Mouse (Mus musculus): ENCODE data around the gene Nemf. TPM values are rescaled to one million over a fixed set of nuclear protein-coding genes. Genes with fewer than 3 reads are reported as not detected.

Gene Nemf
- polyA plus RNA-seq, 2 experiments: 37.8 to 78.6 TPM

- WGBS: 84% methylated on average over 1 of the region's 1 CpGs
- H3K36me3 ChIP-seq (ENCODE audit: control insufficient read depth, insufficient read depth, low read length): peaks cover 23% of the 10 kb centered on the region
- no peak overlapping the region for H3K4me3 ChIP-seq (replicated peaks; ENCODE audit: low read length)
- H3K27ac ChIP-seq (replicated peaks; ENCODE audit: low read depth, low read length): no peak overlapping the region
- H3K4me2 ChIP-seq (replicated peaks; ENCODE audit: low read depth, low read length, severe bottlenecking): no peak overlapping the region
- H3K9me3 ChIP-seq (ENCODE audit: control insufficient read depth, low read length): no peaks in the 10 kb centered on the region
- no peak for TF ChIP-seq POLR2A (IDR thresholded peaks at IDR 0.05; ENCODE audit: borderline replicate concordance, extremely low read depth, insufficient read depth, insufficient read length)
- H3K9ac ChIP-seq (ENCODE audit: low read depth, low read length, severe bottlenecking): no peak overlapping the region
- DNase-seq (ENCODE audit: low spot score) (no peak), ATAC-seq (ENCODE audit: low FRiP score, low read depth) (no peak)
- H3K4me1 ChIP-seq (ENCODE audit: control insufficient read depth, insufficient read depth, low read length): peaks cover 17% of the 10 kb centered on the region
- no peaks in the 10 kb centered on the region for H3K27me3 ChIP-seq (ENCODE audit: control insufficient read depth, insufficient read depth, low read length)
Measured at GRCm38 (mm10) chr12:69377188-69377587, 20.2 kb upstream of the Nemf start.

DNA sequence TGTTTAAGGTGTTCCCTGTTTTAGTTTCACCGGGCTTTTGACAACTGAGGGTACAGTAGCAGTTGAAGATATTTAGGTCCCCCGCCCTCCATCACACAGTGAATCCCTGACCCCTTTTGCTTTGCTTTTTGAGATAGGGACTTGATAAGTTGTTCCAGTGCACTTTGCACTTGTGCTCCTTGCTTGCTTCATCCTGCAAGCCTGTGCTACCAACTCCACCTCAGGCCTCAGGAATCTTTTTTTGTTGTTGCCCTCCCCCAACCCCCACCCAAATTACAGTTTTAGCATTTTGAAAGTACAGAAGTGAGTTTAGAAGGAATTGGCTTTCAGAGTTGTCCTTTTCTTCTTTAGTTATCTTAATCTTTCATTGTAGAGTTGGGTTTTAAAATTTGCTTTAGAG is 19.2 kb upstream of the Nemf start:
- Histone ChIP-seq H3K4me1 (ENCODE audit: control insufficient read depth, insufficient read depth, low read length) (peaks cover 18% of the 10 kb centered on the region), H3K9ac (ENCODE audit: low read depth, low read length, severe bottlenecking) (no peak overlapping the region), H3K4me3 (replicated peaks; ENCODE audit: low read length) (no peak overlapping the region), H3K4me2 (replicated peaks; ENCODE audit: low read depth, low read length, severe bottlenecking) (no peak overlapping the region; the same call in 1 of the 2 replicates), H3K9me3 (ENCODE audit: control insufficient read depth, low read length) (no peaks in the 10 kb centered on the region), H3K27me3 (ENCODE audit: control insufficient read depth, insufficient read depth, low read length) (no peaks in the 10 kb centered on the region), H3K27ac (replicated peaks; ENCODE audit: low read depth, low read length) (no peak overlapping the region), H3K36me3 (ENCODE audit: control insufficient read depth, insufficient read depth, low read length) (peaks cover 23% of the 10 kb centered on the region)
- ATAC-seq (ENCODE audit: low FRiP score, low read depth): no peak
- DNase-seq (ENCODE audit: low spot score): no peak
- 95% methylated on average over 2 of the region's 2 CpGs for WGBS
- TF ChIP-seq POLR2A (IDR thresholded peaks at IDR 0.05; ENCODE audit: borderline replicate concordance, extremely low read depth, insufficient read depth, insufficient read length): no peak

GRCm38 (mm10) chr12:69373850-69374766 is 17.1 kb upstream of the Nemf start:
- ATAC-seq (ENCODE audit: low FRiP score, low read depth): no peak
- no peaks in the 10 kb centered on the region for H3K9me3 ChIP-seq (ENCODE audit: control insufficient read depth, low read length)
- H3K4me1 ChIP-seq (ENCODE audit: control insufficient read depth, insufficient read depth, low read length): peaks cover 24% of the 10 kb centered on the region
- no peak for DNase-seq (ENCODE audit: low spot score)
- peak overlapping the region; percentile 92 for H3K4me2 ChIP-seq (replicated peaks; ENCODE audit: low read depth, low read length, severe bottlenecking)
- TF ChIP-seq POLR2A (IDR thresholded peaks at IDR 0.05; ENCODE audit: borderline replicate concordance, extremely low read depth, insufficient read depth, insufficient read length): no peak
- peak overlapping the region; percentile 100 for H3K4me3 ChIP-seq (replicated peaks; ENCODE audit: low read length)
- H3K27ac ChIP-seq (replicated peaks; ENCODE audit: low read depth, low read length): no peak overlapping the region
- H3K9ac ChIP-seq (ENCODE audit: low read depth, low read length, severe bottlenecking): peak overlapping the region; percentile 95
- peaks cover 23% of the 10 kb centered on the region for H3K36me3 ChIP-seq (ENCODE audit: control insufficient read depth, insufficient read depth, low read length)
- no peaks in the 10 kb centered on the region for H3K27me3 ChIP-seq (ENCODE audit: control insufficient read depth, insufficient read depth, low read length)
- WGBS: 45% methylated on average over 11 of the region's 11 CpGs

DNA sequence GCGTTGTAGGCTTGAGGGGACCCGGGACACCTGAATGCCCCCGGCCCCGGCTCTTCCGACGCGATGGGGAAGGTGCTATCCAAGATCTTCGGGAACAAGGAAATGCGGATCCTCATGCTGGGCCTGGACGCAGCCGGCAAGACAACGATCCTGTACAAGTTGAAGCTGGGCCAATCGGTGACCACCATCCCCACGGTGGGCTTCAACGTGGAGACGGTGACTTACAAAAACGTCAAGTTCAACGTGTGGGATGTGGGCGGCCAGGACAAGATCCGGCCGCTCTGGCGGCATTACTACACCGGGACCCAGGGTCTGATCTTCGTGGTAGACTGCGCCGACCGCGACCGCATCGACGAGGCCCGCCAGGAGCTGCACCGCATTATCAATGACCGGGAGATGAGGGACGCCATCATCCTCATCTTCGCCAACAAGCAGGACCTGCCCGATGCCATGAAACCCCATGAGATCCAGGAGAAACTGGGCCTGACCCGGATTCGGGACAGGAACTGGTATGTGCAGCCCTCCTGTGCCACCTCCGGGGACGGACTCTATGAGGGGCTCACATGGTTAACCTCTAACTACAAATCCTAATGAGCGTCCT is 15.9 kb upstream of the Nemf start:
- Histone ChIP-seq H3K27me3 (ENCODE audit: control insufficient read depth, insufficient read depth, low read length) (no peaks in the 10 kb centered on the region), H3K4me1 (ENCODE audit: control insufficient read depth, insufficient read depth, low read length) (peaks cover 24% of the 10 kb centered on the region), H3K27ac (replicated peaks; ENCODE audit: low read depth, low read length) (peak overlapping the region; percentile 97), H3K9ac (ENCODE audit: low read depth, low read length, severe bottlenecking) (peak overlapping the region; percentile 95), H3K9me3 (ENCODE audit: control insufficient read depth, low read length) (no peaks in the 10 kb centered on the region), H3K4me3 (replicated peaks; ENCODE audit: low read length) (peak overlapping the region; percentile 100), H3K36me3 (ENCODE audit: control insufficient read depth, insufficient read depth, low read length) (peaks cover 23% of the 10 kb centered on the region), H3K4me2 (replicated peaks; ENCODE audit: low read depth, low read length, severe bottlenecking) (peak overlapping the region; percentile 92)
- TF ChIP-seq POLR2A (IDR thresholded peaks at IDR 0.05; ENCODE audit: borderline replicate concordance, extremely low read depth, insufficient read depth, insufficient read length): no peak
- ATAC-seq (ENCODE audit: low FRiP score, low read depth) (no peak), DNase-seq (ENCODE audit: low spot score) (no peak)
- 5% methylated on average over 42 of the region's 42 CpGs for WGBS

DNA sequence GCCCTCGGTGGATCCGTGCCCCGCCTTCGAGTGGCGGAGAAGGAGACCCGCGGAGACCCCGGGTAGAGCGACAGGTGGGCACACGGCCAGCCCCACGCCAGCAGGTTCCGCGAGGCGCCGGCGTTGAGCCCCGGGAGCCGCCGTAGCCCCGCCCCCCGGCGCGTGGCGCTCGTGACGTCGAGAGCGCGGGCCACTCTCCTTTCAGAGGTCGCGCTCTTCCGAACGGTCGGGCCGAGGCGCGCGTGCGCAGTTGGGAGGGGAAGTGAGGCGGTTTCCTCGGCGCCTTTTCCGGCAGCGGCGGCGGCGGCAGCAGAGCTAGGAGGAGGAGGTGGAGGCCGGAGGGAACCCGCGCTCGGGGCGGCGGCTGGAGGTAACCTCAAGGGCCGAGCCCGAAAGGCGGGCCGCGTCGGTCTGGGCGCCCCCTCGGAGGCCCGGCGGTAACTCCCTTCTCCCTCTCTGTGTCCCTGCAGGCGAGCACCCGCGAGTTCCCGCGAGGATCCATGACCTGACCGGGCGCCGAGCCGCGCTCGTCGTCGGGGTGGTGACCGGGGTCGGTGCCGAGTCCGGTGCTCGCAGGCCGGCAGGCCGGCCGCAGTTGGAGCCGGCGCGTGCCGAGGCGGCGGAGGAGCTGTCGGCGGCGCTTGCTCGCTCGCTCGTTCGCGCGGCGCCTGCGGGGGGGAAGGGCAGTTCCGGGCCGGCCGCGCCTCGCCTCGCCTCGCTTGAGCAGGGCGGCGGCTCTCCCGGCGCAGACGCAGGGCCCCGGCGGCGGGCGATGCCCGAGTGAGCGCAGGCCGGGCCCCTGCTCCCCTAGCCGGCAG is 15.1 kb upstream of the Nemf start, which contains the start of the genes Arf6 and Gm9887:
Gene Arf6 (plus strand): TSS at position 297 of the 818 bp plus-strand sequence.
Gene Gm9887 (minus strand): TSS at position 605 of the 818 bp plus-strand sequence.
- Histone ChIP-seq H3K4me1 (ENCODE audit: control insufficient read depth, insufficient read depth, low read length) (peaks cover 24% of the 10 kb centered on the region), H3K4me3 (replicated peaks; ENCODE audit: low read length) (peak within 1 kb of the TSS; percentile 100), H3K36me3 (ENCODE audit: control insufficient read depth, insufficient read depth, low read length) (peaks cover 19% of the 10 kb centered on the region), H3K4me2 (replicated peaks; ENCODE audit: low read depth, low read length, severe bottlenecking) (peak within 1 kb of the TSS; percentile 92), H3K27ac (replicated peaks; ENCODE audit: low read depth, low read length) (peak within 1 kb of the TSS; percentile 97), H3K9me3 (ENCODE audit: control insufficient read depth, low read length) (no peaks in the 10 kb centered on the region), H3K9ac (ENCODE audit: low read depth, low read length, severe bottlenecking) (peak within 1 kb of the TSS; percentile 95), H3K27me3 (ENCODE audit: control insufficient read depth, insufficient read depth, low read length) (no peaks in the 10 kb centered on the region)
- peak; percentile 70; the same call in 1 of the 2 replicates for TF ChIP-seq POLR2A (IDR thresholded peaks at IDR 0.05; ENCODE audit: borderline replicate concordance, extremely low read depth, insufficient read depth, insufficient read length)
- under 1% methylated on average over 63 of the region's 121 CpGs for WGBS
- DNase-seq (ENCODE audit: low spot score): peak; percentile 94
- peak; percentile 93 for ATAC-seq (ENCODE audit: low FRiP score, low read depth)

All from limb, embryonic 14.5 days (tissue).